Mouse (Mus musculus) embryonic facial prominence, embryonic 14.5 days (tissue): Measurements from ENCODE around the gene Vnn1. TPM values are rescaled to one million over a fixed set of nuclear protein-coding genes. Genes with fewer than 3 reads are reported as not detected.

Experiments used
- ATAC-seq: fragments of 200-750 bp; cut with Nextera tagmentation; 2 replicates; pipeline ENCODE4 v1.8.0; 2017; ENCODE audit warnings: low read depth, moderate number of reproducible peaks, moderate TSS enrichment
- DNase-seq: peaks from one replicate; pipeline ENCODE4 v3.0.0-alpha.2; 2015; ENCODE audit warnings: low spot score
- H3K27ac ChIP-seq: fragments of 300-500 bp; sonication (generic); replicated peaks from 2 replicates; pipeline ENCODE4 v1.5.1; 2014; ENCODE audit warnings: low read depth, mild to moderate bottlenecking, low read length, moderate library complexity
- H3K27me3 ChIP-seq: fragments of 300-500 bp; sonication (generic); replicated peaks from 2 replicates; pipeline ENCODE4 v1.6.1; 2014; ENCODE audit warnings: low read length; ENCODE audit not compliant: control insufficient read depth, insufficient read depth
- H3K36me3 ChIP-seq: fragments of 300-500 bp; sonication (generic); 2 replicates; pipeline ENCODE4 v1.6.1; 2014; ENCODE audit warnings: low read length, mixed read lengths; ENCODE audit not compliant: control insufficient read depth, insufficient read depth
- H3K4me1 ChIP-seq: fragments of 300-500 bp; sonication (generic); 2 replicates; pipeline ENCODE4 v1.6.1; 2014; ENCODE audit warnings: antibody characterized with exemption, low read length; ENCODE audit not compliant: control insufficient read depth, insufficient read depth
- H3K4me2 ChIP-seq: fragments of 300-500 bp; sonication (generic); 2 replicates; pipeline ENCODE4 v1.6.1; 2014; ENCODE audit warnings: low read depth, mild to moderate bottlenecking, low read length, moderate library complexity, mixed read lengths
- H3K4me3 ChIP-seq: fragments of 300-500 bp; sonication (generic); 2 replicates; pipeline ENCODE4 v1.5.1; 2014; ENCODE audit warnings: low read depth, mild to moderate bottlenecking, low read length
- H3K9ac ChIP-seq: fragments of 300-500 bp; sonication (generic); 2 replicates; pipeline ENCODE4 v1.6.1; 2014; ENCODE audit warnings: low read depth, mild to moderate bottlenecking, low read length, moderate library complexity, mixed read lengths
- H3K9me3 ChIP-seq: fragments of 300-500 bp; sonication (generic); 2 replicates; pipeline ENCODE4 v1.6.1; 2016; ENCODE audit warnings: low read length; ENCODE audit not compliant: control insufficient read depth
- WGBS: fragments of 180-500 bp; shearing (Covaris S2); extraction: QIAGEN DNeasy Blood & Tissue Kit; methylation state at CpG from one replicate; pipeline ENCODE4 v1.1.7; 2014; 5-methylcytosine and 5-hydroxymethylcytosine counted together
- polyA plus RNA-seq: library from polyadenylated mRNA; unstranded; fragments of >200 nt; fragmentation: Nextera tagmentation; extraction: Ambion mirVana; gene quantifications from 2 replicates; pipeline ENCODE4 v1.2.1, GENCODE M21; 2014

Gene Vnn1
- polyA plus RNA-seq, 1 experiment from 2014 or later: 1.2 TPM

- 60% methylated on average over 7 of the region's 7 CpGs for WGBS
- Histone ChIP-seq H3K36me3 (no peaks in the 10 kb centered on the region), H3K4me2 (no peak overlapping the region), H3K9me3 (no peaks in the 10 kb centered on the region), H3K4me1 (no peaks in the 10 kb centered on the region), H3K27me3 (no peaks in the 10 kb centered on the region), H3K4me3 (no peak overlapping the region), H3K9ac (no peak overlapping the region), H3K27ac (no peak overlapping the region)
- no peak for ATAC-seq
- DNase-seq: no peak
These were observed 53.5 kb downstream of the Vnn1 start for GRCm38 (mm10) chr10:23948026-23948425.

GRCm38 (mm10) chr10:23949508-23950005 is 55.1 kb downstream of the Vnn1 start, which contains the start of gene Taar3:
TSS of gene Taar3 (plus strand) at chr10:23949558.
- no peak within 1 kb of the TSS for H3K9ac ChIP-seq
- DNase-seq (no peak), ATAC-seq (no peak)
- no peaks in the 10 kb centered on the region for H3K27me3 ChIP-seq
- H3K27ac ChIP-seq: no peak within 1 kb of the TSS
- H3K4me3 ChIP-seq: no peak within 1 kb of the TSS
- no peaks in the 10 kb centered on the region for H3K9me3 ChIP-seq
- no peaks in the 10 kb centered on the region for H3K4me1 ChIP-seq
- 76% methylated on average over 16 of the region's 16 CpGs for WGBS
- H3K36me3 ChIP-seq: no peaks in the 10 kb centered on the region
- H3K4me2 ChIP-seq: no peak within 1 kb of the TSS

DNA sequence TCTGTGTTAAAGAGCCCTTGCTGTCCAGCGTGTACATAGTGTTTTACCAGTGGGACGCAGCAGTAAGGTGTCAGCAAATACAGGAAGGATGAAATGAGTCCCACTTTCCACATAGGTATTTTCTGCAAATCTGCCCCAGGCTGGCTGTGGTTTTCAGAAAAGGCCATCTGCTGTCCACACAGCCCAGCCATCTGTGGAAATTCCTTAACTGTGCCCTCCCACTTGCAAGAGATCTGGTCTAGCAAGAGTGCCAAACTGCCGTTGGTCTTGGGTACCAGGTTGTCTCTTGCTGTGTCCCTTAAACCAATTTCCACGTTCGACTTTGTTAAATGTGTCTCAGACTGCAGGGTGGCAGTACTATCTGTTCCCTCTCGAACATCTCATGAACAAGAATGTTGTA is 57.2 kb downstream of the Vnn1 start:
- Histone ChIP-seq H3K4me1 (no peaks in the 10 kb centered on the region), H3K27me3 (no peaks in the 10 kb centered on the region), H3K27ac (no peak overlapping the region), H3K9me3 (no peaks in the 10 kb centered on the region), H3K9ac (no peak overlapping the region), H3K36me3 (no peaks in the 10 kb centered on the region), H3K4me3 (no peak overlapping the region), H3K4me2 (no peak overlapping the region)
- DNase-seq: no peak
- WGBS: 75% methylated on average over 6 of the region's 6 CpGs
- ATAC-seq: no peak

Other genes with a start within 250 kb of the Vnn1 start
- 254 and 271 TPM in 2 replicates for gene Rps12, start 107.4 kb upstream of the Vnn1 start, polyA plus RNA-seq
- gene Slc18b1, start 97.7 kb upstream of the Vnn1 start, polyA plus RNA-seq: 18.5 and 18.8 TPM in 2 replicates
- gene Vnn3, start 43.2 kb upstream of the Vnn1 start, polyA plus RNA-seq: 0.13 and 0.14 TPM in 2 replicates
- gene Taar1, start 25.7 kb downstream of the Vnn1 start, polyA plus RNA-seq: not detected in 2 replicates
- 0.21 TPM in 1 of 2 replicates, not detected in the other for gene Taar2, start 43.9 kb downstream of the Vnn1 start, polyA plus RNA-seq
- gene Taar3, start 54.9 kb downstream of the Vnn1 start, polyA plus RNA-seq: not detected in 2 replicates
- gene Taar4, start 65.8 kb downstream of the Vnn1 start, polyA plus RNA-seq: not detected in 2 replicates
- not detected in 2 replicates for gene Taar5, start 76.0 kb downstream of the Vnn1 start, polyA plus RNA-seq
- not detected in 2 replicates for gene Taar6, start 91.0 kb downstream of the Vnn1 start, polyA plus RNA-seq
- gene Taar7a, start 98.8 kb downstream of the Vnn1 start, polyA plus RNA-seq: not detected in 2 replicates
- gene Taar7b, start 105.3 kb downstream of the Vnn1 start, polyA plus RNA-seq: not detected in 2 replicates
- not detected in 2 replicates for gene Taar7d, start 132.5 kb downstream of the Vnn1 start, polyA plus RNA-seq
- not detected in 2 replicates for gene Taar7e, start 142.9 kb downstream of the Vnn1 start, polyA plus RNA-seq
- gene Taar7f, start 154.8 kb downstream of the Vnn1 start, polyA plus RNA-seq: not detected in 2 replicates
- not detected in 2 replicates for gene Taar8a, start 181.8 kb downstream of the Vnn1 start, polyA plus RNA-seq
- not detected in 2 replicates for gene Taar8b, start 197.6 kb downstream of the Vnn1 start, polyA plus RNA-seq
- not detected in 2 replicates for gene Taar8c, start 207.2 kb downstream of the Vnn1 start, polyA plus RNA-seq
- not detected in 2 replicates for gene Taar9, start 214.8 kb downstream of the Vnn1 start, polyA plus RNA-seq